ENCODE assay signal across 17 mouse cellular contexts in the genomic region with DNA sequence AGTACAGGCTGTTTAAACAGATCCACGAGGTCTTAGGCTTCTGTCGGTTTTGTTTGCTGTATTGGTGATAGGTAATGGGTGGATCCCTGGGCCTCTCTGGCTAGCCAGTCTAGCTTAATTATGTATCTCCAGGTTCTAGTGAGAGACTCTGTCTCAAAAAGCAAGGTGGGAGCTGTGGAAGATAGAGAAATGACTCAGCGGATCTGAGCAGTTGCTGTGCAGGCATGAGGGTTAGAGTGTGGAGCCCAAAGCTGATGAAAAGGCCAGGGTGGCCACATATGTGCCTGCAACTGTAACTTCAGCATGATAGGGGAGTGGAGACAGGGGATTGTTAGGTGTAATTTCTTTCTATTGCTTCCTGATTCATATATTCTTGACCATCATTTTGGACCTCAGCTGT.
"Had no signal": no experiment of that assay in that cellular context is flagged by ENCODE, and none has a peak within 500 bp of the region (broad histone marks: within the 10 kb centered on the region; RNA-seq: fewer than 3 reads in every experiment).

No protein-coding gene starts in this region.

- H3K4me2 ChIP-seq: neural tube, embryonic 12.5 days; neural tube, embryonic 13.5 days; neural tube, embryonic 15.5 days; stomach, embryonic 15.5 days had no signal

- H3K4me3 ChIP-seq: neural tube, embryonic 12.5 days; neural tube, embryonic 13.5 days; neural tube, embryonic 15.5 days; stomach, embryonic 15.5 days had no signal

- H3K9ac ChIP-seq: neural tube, embryonic 12.5 days; neural tube, embryonic 13.5 days; neural tube, embryonic 15.5 days; stomach, embryonic 15.5 days had no signal

- H3K4me1 ChIP-seq: neural tube, embryonic 12.5 days had no signal

- DNase-seq: retina, postnatal 1 day; right cerebral cortex, adult 18-20 months; right cerebral cortex, postnatal 14 days; right cerebral cortex, postnatal 25 days; right cerebral cortex, postnatal 4 days; spleen, adult 18-20 months; thymus, adult 18-20 months; thymus, adult 2 months; thymus, postnatal 14 days; thymus, postnatal 25 days; thymus, postnatal 36 days; thymus, postnatal 4 days had no signal

- H3K27me3 ChIP-seq: neural tube, embryonic 12.5 days; neural tube, embryonic 13.5 days; neural tube, embryonic 15.5 days; stomach, embryonic 15.5 days had no signal

- H3K27ac ChIP-seq: neural tube, embryonic 12.5 days; neural tube, embryonic 13.5 days; neural tube, embryonic 15.5 days; stomach, embryonic 15.5 days; stomach, postnatal 0 days had no signal

- H3K36me3 ChIP-seq: neural tube, embryonic 12.5 days; neural tube, embryonic 13.5 days; neural tube, embryonic 15.5 days; stomach, embryonic 15.5 days had no signal

- H3K9me3 ChIP-seq: neural tube, embryonic 12.5 days; neural tube, embryonic 13.5 days; neural tube, embryonic 15.5 days; stomach, embryonic 15.5 days had no signal
